Mouse (Mus musculus): Measurements from ENCODE around the gene Nlgn3. TPM values are rescaled to one million over a fixed set of nuclear protein-coding genes. Genes with fewer than 3 reads are reported as not detected.
"Not testable (repeated sequence)": the region's sequence is repeated elsewhere in the genome, so short reads cannot be mapped to it uniquely, and the experiment has no call there.

The Nlgn3 gene
- polyA plus RNA-seq, 1 experiment: 58.2 TPM

- no peak for DNase-seq (ENCODE audit: extremely low spot score in 1 of 2, low spot score in 1 of 2)
Observed at GRCm38 (mm10) chrX:101299473-101300426, 782 bp downstream of the Nlgn3 start.

- no peak for DNase-seq (ENCODE audit: extremely low spot score in 1 of 2, low spot score in 1 of 2)
Observed at GRCm38 (mm10) chrX:101300427-101301030, 1.6 kb downstream of the Nlgn3 start.

- DNase-seq (ENCODE audit: extremely low spot score in 1 of 2, low spot score in 1 of 2): no peak
Observed at GRCm38 (mm10) chrX:101301654-101302053, 2.7 kb downstream of the Nlgn3 start.

GRCm38 (mm10) chrX:101304646-101305045 is 5.7 kb downstream of the Nlgn3 start:
- DNase-seq (ENCODE audit: extremely low spot score in 1 of 2, low spot score in 1 of 2): no peak

GRCm38 (mm10) chrX:101309299-101309698 is 10.3 kb downstream of the Nlgn3 start:
- peak; percentile 41 to 56 for DNase-seq (ENCODE audit: extremely low spot score in 1 of 2, low spot score in 1 of 2)

- peak; percentile 85 to 91 for DNase-seq (ENCODE audit: extremely low spot score in 1 of 2, low spot score in 1 of 2)
Observed at GRCm38 (mm10) chrX:101313625-101314359, 14.8 kb downstream of the Nlgn3 start.

- no peak for DNase-seq (ENCODE audit: extremely low spot score in 1 of 2, low spot score in 1 of 2)
Observed at GRCm38 (mm10) chrX:101319775-101320174, 20.8 kb downstream of the Nlgn3 start.

GRCm38 (mm10) chrX:101325989-101326899 is 27.3 kb downstream of the Nlgn3 start:
- DNase-seq (ENCODE audit: extremely low spot score in 1 of 2, low spot score in 1 of 2): no peak

GRCm38 (mm10) chrX:101329372-101330028 is 30.5 kb downstream of the Nlgn3 start:
- DNase-seq (ENCODE audit: extremely low spot score in 1 of 2, low spot score in 1 of 2): peak in 1 of 2 experiments; percentile 86

GRCm38 (mm10) chrX:101332031-101332374 is 33.0 kb downstream of the Nlgn3 start:
- DNase-seq (ENCODE audit: extremely low spot score in 1 of 2, low spot score in 1 of 2): no peak

- peak; percentile 90 for DNase-seq (ENCODE audit: extremely low spot score in 1 of 2, low spot score in 1 of 2)
Observed at GRCm38 (mm10) chrX:101332375-101333211, 33.6 kb downstream of the Nlgn3 start.

- no peak for DNase-seq (ENCODE audit: extremely low spot score in 1 of 2, low spot score in 1 of 2)
Observed at GRCm38 (mm10) chrX:101334606-101335005, 35.6 kb downstream of the Nlgn3 start.

- DNase-seq (ENCODE audit: extremely low spot score in 1 of 2, low spot score in 1 of 2): no peak
Observed at GRCm38 (mm10) chrX:101338666-101339065, 39.7 kb downstream of the Nlgn3 start.

GRCm38 (mm10) chrX:101342837-101343236 is 43.9 kb downstream of the Nlgn3 start:
- not testable (repeated sequence) for DNase-seq (ENCODE audit: extremely low spot score in 1 of 2, low spot score in 1 of 2)

- no peak for DNase-seq (ENCODE audit: extremely low spot score in 1 of 2, low spot score in 1 of 2)
Observed at GRCm38 (mm10) chrX:101345456-101345855, 46.5 kb downstream of the Nlgn3 start.

- no peak for DNase-seq (ENCODE audit: extremely low spot score in 1 of 2, low spot score in 1 of 2)
Observed at GRCm38 (mm10) chrX:101346475-101346874, 47.5 kb downstream of the Nlgn3 start.

GRCm38 (mm10) chrX:101351188-101351587 is 52.2 kb downstream of the Nlgn3 start:
- no peak for DNase-seq (ENCODE audit: extremely low spot score in 1 of 2, low spot score in 1 of 2)

- not testable (repeated sequence) for DNase-seq (ENCODE audit: extremely low spot score in 1 of 2, low spot score in 1 of 2)
Observed at GRCm38 (mm10) chrX:101358902-101359301, 59.9 kb downstream of the Nlgn3 start.

- no peak for DNase-seq (ENCODE audit: extremely low spot score in 1 of 2, low spot score in 1 of 2)
Observed at GRCm38 (mm10) chrX:101369001-101369400, 70.0 kb downstream of the Nlgn3 start.

Data from frontal cortex, adult 2 months (tissue).